ENCODE assay signal across 8 mouse cellular contexts in the genomic region with DNA sequence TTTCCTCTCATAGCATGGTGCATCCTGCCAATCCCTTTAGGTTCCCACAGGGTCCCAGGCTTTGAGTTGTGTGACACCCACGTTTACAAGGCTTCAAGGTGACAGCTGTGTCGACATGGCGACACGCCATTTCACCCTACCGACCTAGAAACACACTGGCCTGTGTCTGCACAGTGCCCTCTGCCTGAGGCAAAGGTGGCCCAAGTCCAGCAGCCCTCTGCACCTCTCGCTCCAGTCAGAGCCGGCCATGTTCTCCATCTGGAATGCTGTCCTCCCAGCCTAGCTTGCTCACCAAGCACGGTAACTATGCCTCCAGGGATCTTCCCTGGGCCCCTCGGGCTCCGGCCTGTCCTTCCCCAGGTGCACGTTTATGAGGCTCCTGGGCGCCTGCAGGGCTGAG. TPM values are rescaled to one million over a fixed set of nuclear protein-coding genes. Genes with fewer than 3 reads are reported as not detected.
A peak's percentile ranks its signal among the peaks of the same experiment; 100 is the strongest.
DNase-seq lines count a peak whose midpoint lies in the region; ATAC-seq lines count a peak whose summit lies in the region.

No protein-coding gene starts in this region.

- WGBS in embryonic facial prominence, embryonic 10.5 days: 79% methylated on average over 12 of the region's 12 CpGs
- 73% methylated on average over 12 of the region's 12 CpGs for WGBS in kidney, embryonic 16.5 days
- WGBS in neural tube, embryonic 15.5 days: 81% methylated on average over 12 of the region's 12 CpGs

- peak overlapping the region; percentile 91 for H3K27ac ChIP-seq in embryonic facial prominence, embryonic 10.5 days (replicated peaks)
- no peak overlapping the region; the same call in 1 of the 2 replicates for H3K27ac ChIP-seq in kidney, embryonic 16.5 days (ENCODE audit: low read length)
- H3K27ac ChIP-seq in neural tube, embryonic 15.5 days (replicated peaks): no peak overlapping the region

- no peak for DNase-seq in embryonic facial prominence, embryonic 10.5 days (ENCODE audit: low spot score)
- DNase-seq in right cerebral cortex, postnatal 14 days: no peak
- DNase-seq in embryo, embryonic 11 days: no peak
- DNase-seq in heart, adult 11 months: no peak

- peaks cover 26% of the 10 kb centered on the region for H3K4me1 ChIP-seq in megakaryocyte, embryonic 14.5 days
- peaks cover 27% of the 10 kb centered on the region for H3K4me1 ChIP-seq in embryonic facial prominence, embryonic 10.5 days
- peaks cover 5% of the 10 kb centered on the region for H3K4me1 ChIP-seq in kidney, embryonic 16.5 days (ENCODE audit: insufficient read depth, low read length)
- H3K4me1 ChIP-seq in neural tube, embryonic 15.5 days: peaks cover 12% of the 10 kb centered on the region

- H3K27me3 ChIP-seq in megakaryocyte, embryonic 14.5 days (replicated peaks): peaks cover 2% of the 10 kb centered on the region
- H3K27me3 ChIP-seq in embryonic facial prominence, embryonic 10.5 days (replicated peaks; ENCODE audit: low read depth, poor library complexity, severe bottlenecking): no peaks in the 10 kb centered on the region
- H3K27me3 ChIP-seq in kidney, embryonic 16.5 days (ENCODE audit: insufficient read depth, low read length): no peaks in the 10 kb centered on the region
- H3K27me3 ChIP-seq in neural tube, embryonic 15.5 days (replicated peaks): no peaks in the 10 kb centered on the region

- H3K9ac ChIP-seq in kidney, embryonic 16.5 days (replicated peaks; ENCODE audit: low read length): peak overlapping the region; percentile 72
- H3K9ac ChIP-seq in neural tube, embryonic 15.5 days (replicated peaks): no peak overlapping the region

- peak overlapping the region; percentile 95 for H3K4me3 ChIP-seq in megakaryocyte, embryonic 14.5 days (replicated peaks)
- H3K4me3 ChIP-seq in embryonic facial prominence, embryonic 10.5 days: peak overlapping the region; percentile 67
- peak overlapping the region; percentile 58 for H3K4me3 ChIP-seq in kidney, embryonic 16.5 days (ENCODE audit: low read length)
- peak overlapping the region; percentile 49; the same call in 1 of the 2 replicates for H3K4me3 ChIP-seq in neural tube, embryonic 15.5 days (replicated peaks)

- H3K36me3 ChIP-seq in megakaryocyte, embryonic 14.5 days (replicated peaks; ENCODE audit: low read length): peaks cover under 1% of the 10 kb centered on the region
- H3K36me3 ChIP-seq in embryonic facial prominence, embryonic 10.5 days (replicated peaks): no peaks in the 10 kb centered on the region
- no peaks in the 10 kb centered on the region for H3K36me3 ChIP-seq in kidney, embryonic 16.5 days (ENCODE audit: insufficient read depth, low read length)
- no peaks in the 10 kb centered on the region for H3K36me3 ChIP-seq in neural tube, embryonic 15.5 days

- peak overlapping the region; percentile 62 for H3K4me2 ChIP-seq in kidney, embryonic 16.5 days (replicated peaks; ENCODE audit: low read depth, low read length)
- peak overlapping the region; percentile 74; the same call in 1 of the 2 replicates for H3K4me2 ChIP-seq in neural tube, embryonic 15.5 days

- peaks cover 2% of the 10 kb centered on the region for H3K9me3 ChIP-seq in megakaryocyte, embryonic 14.5 days
- peaks cover 2% of the 10 kb centered on the region; the same call in 1 of the 2 replicates for H3K9me3 ChIP-seq in embryonic facial prominence, embryonic 10.5 days
- H3K9me3 ChIP-seq in kidney, embryonic 16.5 days (ENCODE audit: low read length): no peaks in the 10 kb centered on the region
- no peaks in the 10 kb centered on the region for H3K9me3 ChIP-seq in neural tube, embryonic 15.5 days (replicated peaks)

- ATAC-seq in megakaryocyte, adult 5-6 weeks (ENCODE audit: poor library complexity, severe bottlenecking): no peak
- ATAC-seq in kidney, embryonic 16.5 days (ENCODE audit: low FRiP score, low TSS enrichment): no peak
- ATAC-seq in neural tube, embryonic 15.5 days (ENCODE audit: low FRiP score): peak; percentile 35; the same call in 1 of the 2 replicates

RNA-seq across cellular contexts. Expression of gene Ankrd9, which starts 13.9 kb away (rescaled TPM):
- 3.6 and 7.0 TPM in 2 replicates for polyA plus RNA-seq in megakaryocyte, embryonic 14.5 days (2012; ENCODE audit: insufficient read depth, low replicate concordance)
- total RNA-seq in megakaryocyte, adult 5-6 weeks (2015): 1.6 and 2.8 TPM in 2 replicates
- total RNA-seq in megakaryocyte, adult 5-6 weeks (2017): 3.0 and 3.3 TPM in 2 replicates
- polyA plus RNA-seq in embryonic facial prominence, embryonic 10.5 days (2016; fragmentation: Nextera tagmentation; extraction: Ambion mirVana): 14.2 and 14.6 TPM in 2 replicates
- polyA plus RNA-seq in kidney, embryonic 16.5 days (2015; fragmentation: Nextera tagmentation; extraction: Ambion mirVana): 14.8 and 16.7 TPM in 2 replicates
- 10.5 and 12.6 TPM in 2 replicates for polyA plus RNA-seq in neural tube, embryonic 15.5 days (2015; fragmentation: Nextera tagmentation; extraction: Ambion mirVana)

RNA-seq across cellular contexts. Expression of gene Rcor1, which starts 46.4 kb away (rescaled TPM):
- polyA plus RNA-seq in megakaryocyte, embryonic 14.5 days (2012; ENCODE audit: insufficient read depth, low replicate concordance): 2.9 and 3.3 TPM in 2 replicates
- 30.6 and 33.5 TPM in 2 replicates for total RNA-seq in megakaryocyte, adult 5-6 weeks (2015)
- 22.8 and 29.4 TPM in 2 replicates for total RNA-seq in megakaryocyte, adult 5-6 weeks (2017)
- polyA plus RNA-seq in embryonic facial prominence, embryonic 10.5 days (2016; fragmentation: Nextera tagmentation; extraction: Ambion mirVana): 7.4 and 8.0 TPM in 2 replicates
- polyA plus RNA-seq in kidney, embryonic 16.5 days (2015; fragmentation: Nextera tagmentation; extraction: Ambion mirVana): 9.7 and 9.8 TPM in 2 replicates
- 4.5 and 6.0 TPM in 2 replicates for polyA plus RNA-seq in neural tube, embryonic 15.5 days (2015; fragmentation: Nextera tagmentation; extraction: Ambion mirVana)
